Mouse (Mus musculus): ENCODE measurements around the gene Klhl15. TPM values are rescaled to one million over a fixed set of nuclear protein-coding genes. Genes with fewer than 3 reads are reported as not detected.
A peak's percentile ranks its signal among the peaks of the same experiment; 100 is the strongest.
"Not testable (repeated sequence)": the region's sequence is repeated elsewhere in the genome, so short reads cannot be mapped to it uniquely, and the experiment has no call there.

Gene Klhl15
- polyA plus RNA-seq (2014; fragmentation: Nextera tagmentation; extraction: Ambion mirVana), result 9.9 and 10.5 TPM in 2 replicates

- peak; percentile 96 for ATAC-seq (ENCODE audit: low read depth)
- H3K4me3 ChIP-seq (ENCODE audit: low read depth, low read length), result peak within 1 kb of the TSS; percentile 61
- peak within 1 kb of the TSS; percentile 87 for H3K27ac ChIP-seq (replicated peaks; ENCODE audit: low read depth, low read length)
- H3K4me2 ChIP-seq (ENCODE audit: low read depth, low read length), result peak within 1 kb of the TSS; percentile 58
- H3K4me1 ChIP-seq (ENCODE audit: control insufficient read depth, insufficient read depth, low read length), result no peaks in the 10 kb centered on the region
- H3K9me3 ChIP-seq (ENCODE audit: control insufficient read depth, low read length), result no peaks in the 10 kb centered on the region
- peaks cover 59% of the 10 kb centered on the region for H3K27me3 ChIP-seq (replicated peaks; ENCODE audit: control insufficient read depth, insufficient read depth, low read length)
- peak within 1 kb of the TSS; percentile 78 for H3K9ac ChIP-seq (ENCODE audit: low read depth, low read length)
- DNase-seq (ENCODE audit: low spot score), result peak; percentile 90
- H3K36me3 ChIP-seq (ENCODE audit: control insufficient read depth, insufficient read depth, low read length), result no peaks in the 10 kb centered on the region
- 16% methylated on average over 15 of the region's 70 CpGs for WGBS
Measured at GRCm38 (mm10) chrX:94234532-94235189, at the start of gene Klhl15. Gene Klhl15 (plus strand): TSS chrX:94234599.

GRCm38 (mm10) chrX:94185156-94185555 lies 49.2 kb upstream of the Klhl15 start:
- ATAC-seq (ENCODE audit: low read depth), result no peak
- H3K9me3 ChIP-seq (ENCODE audit: control insufficient read depth, low read length), result no peaks in the 10 kb centered on the region
- whole genome bisulfite sequencing, result 42% methylated on average over 1 of the region's 1 CpGs

GRCm38 (mm10) chrX:94193901-94194300 lies 40.5 kb upstream of the Klhl15 start:
- H3K4me1 ChIP-seq (ENCODE audit: control insufficient read depth, insufficient read depth, low read length); H3K4me3 ChIP-seq (ENCODE audit: low read depth, low read length); H3K9me3 ChIP-seq (ENCODE audit: control insufficient read depth, low read length); H3K4me2 ChIP-seq (ENCODE audit: low read depth, low read length); H3K9ac ChIP-seq (ENCODE audit: low read depth, low read length); DNase-seq (ENCODE audit: low spot score); H3K27ac ChIP-seq (replicated peaks; ENCODE audit: low read depth, low read length); ATAC-seq (ENCODE audit: low read depth); H3K27me3 ChIP-seq (replicated peaks; ENCODE audit: control insufficient read depth, insufficient read depth, low read length): not testable (repeated sequence)
- WGBS, result 78% methylated on average over 4 of the region's 4 CpGs
- peaks cover 73% of the 10 kb centered on the region for H3K36me3 ChIP-seq (ENCODE audit: control insufficient read depth, insufficient read depth, low read length)

More at GRCm38 (mm10) chrX:94185156-94185555, 49.2 kb upstream of the Klhl15 start:
- peak; percentile 18 for DNase-seq (ENCODE audit: low spot score)
- peaks cover 6% of the 10 kb centered on the region; the same call in 1 of the 2 replicates for H3K27me3 ChIP-seq (replicated peaks; ENCODE audit: control insufficient read depth, insufficient read depth, low read length)
- no peaks in the 10 kb centered on the region for H3K4me1 ChIP-seq (ENCODE audit: control insufficient read depth, insufficient read depth, low read length)
- no peaks in the 10 kb centered on the region for H3K36me3 ChIP-seq (ENCODE audit: control insufficient read depth, insufficient read depth, low read length)
- no peak overlapping the region for H3K4me3 ChIP-seq (ENCODE audit: low read depth, low read length)
- H3K27ac ChIP-seq (replicated peaks; ENCODE audit: low read depth, low read length), result no peak overlapping the region
- H3K9ac ChIP-seq (ENCODE audit: low read depth, low read length), result no peak overlapping the region
- no peak overlapping the region for H3K4me2 ChIP-seq (ENCODE audit: low read depth, low read length)

GRCm38 (mm10) chrX:94197789-94198188 lies 36.6 kb upstream of the Klhl15 start:
- Histone ChIP-seq H3K4me3 (ENCODE audit: low read depth, low read length) (no peak overlapping the region), H3K4me1 (ENCODE audit: control insufficient read depth, insufficient read depth, low read length) (no peaks in the 10 kb centered on the region), H3K9ac (ENCODE audit: low read depth, low read length) (no peak overlapping the region), H3K36me3 (ENCODE audit: control insufficient read depth, insufficient read depth, low read length) (peaks cover 92% of the 10 kb centered on the region), H3K27me3 (replicated peaks; ENCODE audit: control insufficient read depth, insufficient read depth, low read length) (no peaks in the 10 kb centered on the region), H3K27ac (replicated peaks; ENCODE audit: low read depth, low read length) (no peak overlapping the region), H3K9me3 (ENCODE audit: control insufficient read depth, low read length) (no peaks in the 10 kb centered on the region), H3K4me2 (ENCODE audit: low read depth, low read length) (no peak overlapping the region)
- ATAC-seq (ENCODE audit: low read depth) (no peak), DNase-seq (ENCODE audit: low spot score) (no peak)
- 76% methylated on average over 5 of the region's 5 CpGs for WGBS

- WGBS, result 1% methylated on average over 12 of the region's 12 CpGs
- H3K9ac ChIP-seq (ENCODE audit: low read depth, low read length), result peak overlapping the region; percentile 86
- peak overlapping the region; percentile 78 for H3K4me2 ChIP-seq (ENCODE audit: low read depth, low read length)
- no peaks in the 10 kb centered on the region for H3K27me3 ChIP-seq (replicated peaks; ENCODE audit: control insufficient read depth, insufficient read depth, low read length)
- H3K4me3 ChIP-seq (ENCODE audit: low read depth, low read length), result peak overlapping the region; percentile 80
- H3K36me3 ChIP-seq (ENCODE audit: control insufficient read depth, insufficient read depth, low read length), result peaks cover 33% of the 10 kb centered on the region
- H3K9me3 ChIP-seq (ENCODE audit: control insufficient read depth, low read length), result no peaks in the 10 kb centered on the region
- DNase-seq (ENCODE audit: low spot score), result no peak
- no peaks in the 10 kb centered on the region for H3K4me1 ChIP-seq (ENCODE audit: control insufficient read depth, insufficient read depth, low read length)
- ATAC-seq (ENCODE audit: low read depth), result peak; percentile 39
- peak overlapping the region; percentile 80 for H3K27ac ChIP-seq (replicated peaks; ENCODE audit: low read depth, low read length)
Measured at GRCm38 (mm10) chrX:94212264-94212596, 22.2 kb upstream of the Klhl15 start.

- peaks cover 27% of the 10 kb centered on the region for H3K36me3 ChIP-seq (ENCODE audit: control insufficient read depth, insufficient read depth, low read length)
- ATAC-seq (ENCODE audit: low read depth), result peak; percentile 97
- H3K9ac ChIP-seq (ENCODE audit: low read depth, low read length), result peak within 1 kb of the TSS; percentile 86
- peak; percentile 94 for DNase-seq (ENCODE audit: low spot score)
- no peaks in the 10 kb centered on the region for H3K27me3 ChIP-seq (replicated peaks; ENCODE audit: control insufficient read depth, insufficient read depth, low read length)
- H3K4me3 ChIP-seq (ENCODE audit: low read depth, low read length), result peak within 1 kb of the TSS; percentile 80
- no peaks in the 10 kb centered on the region for H3K4me1 ChIP-seq (ENCODE audit: control insufficient read depth, insufficient read depth, low read length)
- H3K9me3 ChIP-seq (ENCODE audit: control insufficient read depth, low read length), result no peaks in the 10 kb centered on the region
- 0% methylated on average over 51 of the region's 52 CpGs for WGBS
- H3K27ac ChIP-seq (replicated peaks; ENCODE audit: low read depth, low read length), result peak within 1 kb of the TSS; percentile 80
- peak within 1 kb of the TSS; percentile 78 for H3K4me2 ChIP-seq (ENCODE audit: low read depth, low read length)
Measured at GRCm38 (mm10) chrX:94212597-94213321, 21.6 kb upstream of the Klhl15 start, which contains the start of gene Eif2s3x. Gene Eif2s3x (minus strand): TSS chrX:94212862.

- Histone ChIP-seq H3K27me3 (replicated peaks; ENCODE audit: control insufficient read depth, insufficient read depth, low read length) (no peaks in the 10 kb centered on the region), H3K36me3 (ENCODE audit: control insufficient read depth, insufficient read depth, low read length) (peaks cover 21% of the 10 kb centered on the region), H3K4me2 (ENCODE audit: low read depth, low read length) (peak overlapping the region; percentile 54), H3K4me3 (ENCODE audit: low read depth, low read length) (peak overlapping the region; percentile 80), H3K9me3 (ENCODE audit: control insufficient read depth, low read length) (no peaks in the 10 kb centered on the region), H3K9ac (ENCODE audit: low read depth, low read length) (peak overlapping the region; percentile 86; the same call in 1 of the 2 replicates), H3K27ac (replicated peaks; ENCODE audit: low read depth, low read length) (peak overlapping the region; percentile 80; the same call in 1 of the 2 replicates), H3K4me1 (ENCODE audit: control insufficient read depth, insufficient read depth, low read length) (no peaks in the 10 kb centered on the region)
- WGBS, result 12% methylated on average over 7 of the region's 7 CpGs
- no peak for ATAC-seq (ENCODE audit: low read depth)
- no peak for DNase-seq (ENCODE audit: low spot score)
Measured at GRCm38 (mm10) chrX:94213384-94213783, 21.0 kb upstream of the Klhl15 start.

GRCm38 (mm10) chrX:94233432-94233831 lies 967 bp upstream of the Klhl15 start:
- Histone ChIP-seq H3K9ac (ENCODE audit: low read depth, low read length) (no peak overlapping the region), H3K9me3 (ENCODE audit: control insufficient read depth, low read length) (no peaks in the 10 kb centered on the region), H3K27me3 (replicated peaks; ENCODE audit: control insufficient read depth, insufficient read depth, low read length) (peaks cover 52% of the 10 kb centered on the region), H3K4me3 (ENCODE audit: low read depth, low read length) (no peak overlapping the region), H3K4me1 (ENCODE audit: control insufficient read depth, insufficient read depth, low read length) (no peaks in the 10 kb centered on the region), H3K27ac (replicated peaks; ENCODE audit: low read depth, low read length) (no peak overlapping the region), H3K36me3 (ENCODE audit: control insufficient read depth, insufficient read depth, low read length) (no peaks in the 10 kb centered on the region), H3K4me2 (ENCODE audit: low read depth, low read length) (0 out of 2 replicates have a peak overlapping the region, but pooled peaks have one; percentile 58)
- ATAC-seq (ENCODE audit: low read depth), result no peak
- WGBS, result 39% methylated on average over 5 of the region's 5 CpGs
- DNase-seq (ENCODE audit: low spot score), result no peak
